Mouse (Mus musculus): ENCODE data around the gene 1810009A15Rik. TPM values are rescaled to one million over a fixed set of nuclear protein-coding genes. Genes with fewer than 3 reads are reported as not detected.
A peak's percentile ranks its signal among the peaks of the same experiment; 100 is the strongest.

Gene 1810009A15Rik
- total and polyA plus RNA-seq, 3 experiments = 184 to 189 TPM; not detected in 1

DNA sequence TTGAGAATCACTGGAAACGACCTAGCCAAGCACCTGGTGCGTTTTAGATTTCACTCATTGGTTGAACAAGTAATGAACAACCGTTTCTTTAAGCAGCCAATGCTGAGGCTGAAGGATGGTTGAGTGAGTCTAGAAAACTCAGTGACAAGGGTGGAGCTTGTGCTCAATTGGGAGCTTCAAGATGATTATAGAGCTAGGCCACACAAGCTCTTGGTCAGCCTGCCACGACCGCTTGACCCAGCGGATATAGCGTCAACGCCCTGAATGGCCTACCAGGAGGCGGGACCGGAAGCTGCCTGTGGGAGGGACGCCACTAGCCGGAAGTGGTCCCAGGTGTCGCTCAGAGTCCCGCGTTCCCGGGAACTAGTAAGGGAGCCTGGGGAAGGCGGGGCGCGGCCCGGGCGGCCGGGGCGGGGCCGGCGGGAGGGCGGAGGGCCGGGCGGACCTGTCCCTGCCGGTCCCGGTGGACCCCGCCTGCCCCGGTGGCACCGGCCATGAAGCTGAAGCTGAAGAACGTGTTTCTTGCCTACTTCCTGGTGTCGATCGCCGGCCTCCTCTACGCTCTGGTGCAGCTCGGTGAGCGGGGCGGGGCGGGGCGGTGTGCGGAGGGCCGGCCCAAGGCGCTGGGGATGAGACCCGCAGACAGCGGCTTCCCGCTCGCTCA lies 31.6 kb downstream of the 1810009A15Rik start, which contains the start of gene B3gat3 (continued):
- no peak for TF ChIP-seq MYB (IDR thresholded peaks at IDR 0.05; ENCODE audit: low read depth, low read length)
- TF ChIP-seq RAD21 (IDR thresholded peaks at IDR 0.05; ENCODE audit: low read depth, low read length) = no peak
- TF ChIP-seq CHD1 (IDR thresholded peaks at IDR 0.05; ENCODE audit: low read depth, low read length) = no peak
- TF ChIP-seq NRF1 (IDR thresholded peaks at IDR 0.05; ENCODE audit: insufficient read depth, low read depth, low read length, poor library complexity, severe bottlenecking) = no peak
- TF ChIP-seq ETS1 (IDR thresholded peaks at IDR 0.05; ENCODE audit: low read depth, low read length) = no peak; the same call in 1 of the 2 replicates
- TF ChIP-seq NELFE (IDR thresholded peaks at IDR 0.05; ENCODE audit: low read depth, low read length) = peak; percentile 80
- 0 out of 2 replicates have a peak, but pooled peaks have one; percentile 34 for TF ChIP-seq TCF12 (IDR thresholded peaks at IDR 0.05; ENCODE audit: low read depth, low read length)
- no peak for TF ChIP-seq ZC3H11A (IDR thresholded peaks at IDR 0.05; ENCODE audit: low read depth, low read length)
- peak; percentile 47 to 90; a peak in 3 of 4 replicates for TF ChIP-seq POLR2A (IDR thresholded peaks at IDR 0.05; ENCODE audit: control insufficient read depth in 1 of 2, insufficient read depth in 1 of 2, low read depth in 1 of 2, low read length in 2 of 2, poor library complexity in 1 of 2)
- TF ChIP-seq MXI1 (IDR thresholded peaks at IDR 0.05; ENCODE audit: low read depth, low read length) = no peak; the same call in 1 of the 2 replicates
- TF ChIP-seq RCOR1 (IDR thresholded peaks at IDR 0.05; ENCODE audit: low read depth, low read length) = no peak
- TF ChIP-seq E2F4 (IDR thresholded peaks at IDR 0.05; ENCODE audit: borderline replicate concordance, low read depth, low read length) = 0 out of 2 replicates have a peak, but pooled peaks have one; percentile 53
- no peak for TF ChIP-seq GATA1 (IDR thresholded peaks at IDR 0.05; ENCODE audit: low read depth, low read length)

DNA sequence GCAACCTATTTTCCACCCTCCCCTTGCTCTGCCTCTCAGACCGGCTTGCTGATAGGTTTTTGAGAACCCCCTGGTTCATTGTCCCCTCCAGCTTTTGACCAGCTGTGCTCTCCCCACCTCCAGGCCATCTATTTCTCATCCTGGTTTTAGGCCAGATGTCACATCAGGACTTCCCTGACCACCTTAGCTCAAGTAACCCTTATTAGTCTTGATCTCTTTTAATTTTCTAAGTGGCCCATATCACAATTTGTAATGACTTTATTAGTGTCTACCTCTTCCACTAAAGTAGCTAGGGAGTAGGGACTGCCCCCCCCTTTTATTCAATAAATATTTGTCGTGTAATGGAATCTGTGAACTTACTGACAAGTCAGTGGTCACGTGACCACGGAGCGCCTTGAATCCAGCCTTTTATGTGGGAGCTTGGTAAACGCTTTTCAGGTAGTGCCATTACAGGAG lies 32.2 kb downstream of the 1810009A15Rik start:
- no peaks in the 10 kb centered on the region for H3K9me3 ChIP-seq (replicated peaks; ENCODE audit: insufficient read depth, low read length)
- H3K27me3 ChIP-seq (ENCODE audit: control insufficient read depth in 1 of 2, insufficient read depth in 2 of 2, low read length in 2 of 2) = no peaks in the 10 kb centered on the region
- no peak for TF ChIP-seq MXI1 (IDR thresholded peaks at IDR 0.05; ENCODE audit: low read depth, low read length)
- no peak for TF ChIP-seq MAZ (IDR thresholded peaks at IDR 0.05; ENCODE audit: low read depth, low read length)
- TF ChIP-seq MAX (IDR thresholded peaks at IDR 0.05; ENCODE audit: low read length) = peak; percentile 84
- TF ChIP-seq SMC3 (IDR thresholded peaks at IDR 0.05; ENCODE audit: low read depth, low read length) = no peak
- peak; percentile 81 to 84 for TF ChIP-seq USF2 (IDR thresholded peaks at IDR 0.05; ENCODE audit: borderline replicate concordance in 1 of 2, insufficient read depth in 1 of 2, low read depth in 1 of 2, low read length in 2 of 2)
- TF ChIP-seq ZMIZ1 (IDR thresholded peaks at IDR 0.05; ENCODE audit: low read depth, low read length) = no peak
- no peak for TF ChIP-seq MAFK (IDR thresholded peaks at IDR 0.05; ENCODE audit: borderline replicate concordance, low read depth, low read length)
- TF ChIP-seq NRF1 (IDR thresholded peaks at IDR 0.05; ENCODE audit: insufficient read depth, low read depth, low read length, poor library complexity, severe bottlenecking) = no peak
- TF ChIP-seq ETS1 (IDR thresholded peaks at IDR 0.05; ENCODE audit: low read depth, low read length) = no peak
- TF ChIP-seq ZNF384 (IDR thresholded peaks at IDR 0.05; ENCODE audit: low read depth, low read length) = no peak
- peak; percentile 96 for TF ChIP-seq USF1 (IDR thresholded peaks at IDR 0.05; ENCODE audit: low read depth, low read length)
- TF ChIP-seq MYB (IDR thresholded peaks at IDR 0.05; ENCODE audit: low read depth, low read length) = no peak
- TF ChIP-seq BHLHE40 (IDR thresholded peaks at IDR 0.05; ENCODE audit: borderline replicate concordance, low read depth, low read length) = peak; percentile 68; the same call in 1 of the 2 replicates
- TF ChIP-seq GABPA (IDR thresholded peaks at IDR 0.05; ENCODE audit: low read depth, low read length) = no peak
- peak; percentile 59 for TF ChIP-seq SIN3A (IDR thresholded peaks at IDR 0.05; ENCODE audit: low read length)
- H3K4me1 ChIP-seq (ENCODE audit: control insufficient read depth in 1 of 2, insufficient read depth in 2 of 2, low read length in 2 of 2) = peaks cover 8 to 10% of the 10 kb centered on the region in 2 experiments; a peak in 3 of 4 replicates
- H3K36me3 ChIP-seq (ENCODE audit: control insufficient read depth in 1 of 2, insufficient read depth in 2 of 2, low read length in 2 of 2) = peaks cover 0 to 13% of the 10 kb centered on the region in 2 experiments; a peak in 2 of 4 replicates
- H3K9ac ChIP-seq (ENCODE audit: control insufficient read depth, low read depth, low read length, poor library complexity, severe bottlenecking) = peak overlapping the region; percentile 92
- H3K4me3 ChIP-seq (ENCODE audit: control insufficient read depth in 1 of 2, insufficient read depth in 1 of 2, low read depth in 2 of 2, low read length in 2 of 2) = peak overlapping the region; percentile 83 to 91
- peaks cover 16% of the 10 kb centered on the region for H3K79me2 ChIP-seq (ENCODE audit: control insufficient read depth, insufficient read depth, low read length, poor library complexity)
- peak; percentile 79 for DNase-seq (ENCODE audit: low read depth, low spot score)
- H3K27ac ChIP-seq (ENCODE audit: control insufficient read depth, low read depth, low read length) = peak overlapping the region; percentile 81
